Mouse (Mus musculus) ovary, postnatal 14 days (tissue): ENCODE data around the gene Mitf.

Experiments
- DNase-seq: peaks from one replicate; pipeline ENCODE4 v3.0.0; 2022; ENCODE audit warnings: low spot score

The Mitf gene

GRCm38 (mm10) chr6:97826642-97827275 is 19.9 kb downstream of the Mitf start:
- DNase-seq = no peak

DNA sequence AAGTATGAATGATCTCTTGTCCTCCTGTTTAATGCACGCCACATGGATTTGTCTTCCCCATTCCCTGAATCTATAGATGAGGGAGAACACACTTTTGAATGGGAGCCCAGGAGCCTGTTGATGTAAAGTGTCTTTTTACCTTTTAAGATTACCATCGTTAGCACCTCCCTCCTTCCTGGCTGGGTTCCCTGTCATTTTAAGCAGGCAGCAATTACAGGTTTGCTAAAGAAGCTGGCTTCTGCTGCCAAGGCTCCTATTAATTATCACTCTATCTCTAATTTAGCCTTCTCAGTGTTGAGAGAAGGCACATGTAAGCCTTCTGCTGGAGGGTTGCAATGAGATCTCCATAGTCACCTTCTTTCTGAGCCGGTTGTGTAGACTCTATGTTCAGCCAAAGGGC is 21.2 kb downstream of the Mitf start:
- DNase-seq = no peak

DNA sequence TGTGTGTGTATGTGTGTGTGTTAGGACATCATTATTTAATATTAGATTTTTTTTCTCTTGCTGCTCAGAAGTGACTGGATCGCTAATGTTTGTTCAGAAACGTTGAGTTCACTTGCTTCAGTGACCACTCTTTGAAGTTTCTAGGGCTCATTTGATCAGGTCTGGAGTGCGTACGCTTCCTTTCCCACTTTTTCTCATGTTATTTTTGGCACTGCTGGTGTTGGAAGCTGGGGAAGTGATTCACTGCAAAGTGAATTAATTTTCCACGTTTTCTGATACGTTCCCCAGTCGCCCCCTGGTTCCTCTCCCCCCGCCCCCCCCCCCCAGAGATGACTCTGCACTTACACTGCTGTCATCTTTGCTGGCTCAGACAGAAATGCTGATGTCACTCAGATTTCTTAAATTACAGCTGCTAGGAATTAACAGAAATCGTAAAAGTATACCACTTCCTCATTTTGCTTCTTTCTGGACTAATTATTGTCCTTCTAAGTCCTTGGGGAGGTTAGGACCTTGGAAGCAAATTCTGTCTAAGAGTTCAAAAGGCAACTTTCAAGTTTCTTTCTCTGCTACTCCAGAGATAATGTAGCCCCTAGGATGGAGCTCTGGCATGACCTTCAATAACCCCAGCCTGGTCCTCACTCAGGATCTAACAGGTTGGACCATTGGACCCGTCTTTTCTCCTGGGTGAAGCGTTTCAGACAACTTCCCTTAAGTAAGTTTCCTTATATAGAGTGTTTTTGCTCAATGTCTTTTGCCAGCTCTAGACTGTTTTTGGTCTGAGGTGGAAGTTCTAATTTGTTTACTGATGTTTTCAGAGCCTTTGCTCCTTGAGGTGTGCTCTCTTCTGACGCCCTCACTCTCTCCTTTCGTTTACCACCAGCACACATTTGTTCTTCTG is 22.2 kb downstream of the Mitf start:
- no peak for DNase-seq

DNA sequence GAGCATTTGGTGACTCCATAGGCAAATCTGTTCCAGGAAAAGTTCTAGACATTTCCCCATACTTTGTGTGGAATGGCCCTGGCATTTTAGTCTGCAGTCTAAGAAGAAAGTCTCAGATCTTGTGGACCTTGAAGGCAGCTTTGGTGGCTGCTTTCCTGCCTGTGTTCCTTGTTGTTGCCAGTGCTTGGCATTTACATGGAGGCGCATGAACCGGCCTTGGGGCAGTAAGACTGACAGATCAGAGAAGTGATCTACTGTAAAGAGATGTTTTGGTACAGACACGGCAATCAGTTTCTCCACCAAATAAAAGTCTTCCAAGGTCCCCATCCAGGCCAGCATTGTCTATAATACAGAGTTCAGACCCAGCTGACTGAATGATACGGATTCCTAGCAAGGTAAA is 25.6 kb downstream of the Mitf start:
- no peak for DNase-seq

GRCm38 (mm10) chr6:97836176-97836575 is 29.3 kb downstream of the Mitf start:
- no peak for DNase-seq

- no peak for DNase-seq
Measured at GRCm38 (mm10) chr6:97837711-97838110, 30.9 kb downstream of the Mitf start.

DNA sequence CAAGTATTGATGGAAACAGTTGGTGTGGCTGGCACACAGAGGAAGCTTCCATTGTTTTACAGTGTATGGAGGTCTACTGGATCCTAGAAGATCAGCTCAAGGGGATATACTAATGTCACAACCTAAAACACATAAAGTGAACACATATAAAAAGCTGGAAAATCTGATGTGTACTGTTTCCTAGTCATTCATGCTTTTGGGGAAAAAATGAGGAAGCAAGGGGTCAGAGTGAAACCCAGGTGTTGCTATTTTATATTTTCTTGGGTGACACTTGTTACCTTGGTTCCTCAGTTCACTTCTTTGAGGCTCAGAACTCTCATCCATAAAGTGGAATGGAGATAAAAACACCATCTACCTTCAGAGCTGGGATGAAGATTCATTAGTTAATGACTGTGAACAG is 32.7 kb downstream of the Mitf start:
- no peak for DNase-seq

DNA sequence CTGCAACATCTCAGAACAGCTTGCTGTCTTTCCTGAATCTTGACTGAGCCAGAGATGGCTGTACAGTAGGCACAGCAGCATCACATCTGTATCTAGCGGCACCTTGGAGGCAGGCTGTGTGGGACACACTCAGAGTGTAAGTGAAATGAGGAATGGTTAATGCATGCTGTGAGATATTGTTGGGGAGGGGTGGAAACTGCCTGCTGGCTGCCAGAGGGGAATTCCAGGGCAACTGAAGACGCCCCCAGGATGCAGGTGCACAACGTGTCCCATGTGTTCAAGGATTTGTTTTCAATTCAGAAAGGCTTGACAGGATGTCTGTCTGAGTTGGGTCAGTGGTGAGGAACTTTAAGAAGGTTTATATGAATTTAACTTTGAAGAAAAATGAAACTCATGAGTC is 37.3 kb downstream of the Mitf start:
- no peak for DNase-seq

GRCm38 (mm10) chr6:97848191-97848857 is 41.5 kb downstream of the Mitf start:
- DNase-seq = no peak

GRCm38 (mm10) chr6:97854236-97854635 is 47.4 kb downstream of the Mitf start:
- DNase-seq = no peak

- DNase-seq = no peak
Measured at GRCm38 (mm10) chr6:97855420-97856170, 48.7 kb downstream of the Mitf start.

- no peak for DNase-seq
Measured at GRCm38 (mm10) chr6:97856502-97856901, 49.6 kb downstream of the Mitf start.

DNA sequence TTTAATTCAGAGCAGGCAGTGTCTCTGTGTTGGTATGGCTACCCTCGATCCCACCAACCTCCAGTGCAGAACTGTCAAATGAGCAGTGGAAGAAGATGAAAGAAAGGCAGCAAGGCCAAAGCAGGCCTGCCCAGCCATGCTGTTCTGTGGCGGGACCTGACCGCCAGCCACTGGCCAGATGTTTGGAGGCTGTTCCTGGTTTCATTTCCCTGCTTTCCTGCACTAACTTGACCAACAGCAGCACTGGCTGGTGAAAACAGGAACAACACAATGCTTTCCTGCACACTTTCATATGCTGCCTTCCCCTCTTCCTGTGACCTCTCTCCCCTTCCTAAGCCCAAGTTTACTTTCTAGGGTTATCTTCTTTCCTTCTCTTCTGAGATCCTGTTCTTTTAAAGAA is 50.8 kb downstream of the Mitf start:
- DNase-seq = peak; percentile 21

DNA sequence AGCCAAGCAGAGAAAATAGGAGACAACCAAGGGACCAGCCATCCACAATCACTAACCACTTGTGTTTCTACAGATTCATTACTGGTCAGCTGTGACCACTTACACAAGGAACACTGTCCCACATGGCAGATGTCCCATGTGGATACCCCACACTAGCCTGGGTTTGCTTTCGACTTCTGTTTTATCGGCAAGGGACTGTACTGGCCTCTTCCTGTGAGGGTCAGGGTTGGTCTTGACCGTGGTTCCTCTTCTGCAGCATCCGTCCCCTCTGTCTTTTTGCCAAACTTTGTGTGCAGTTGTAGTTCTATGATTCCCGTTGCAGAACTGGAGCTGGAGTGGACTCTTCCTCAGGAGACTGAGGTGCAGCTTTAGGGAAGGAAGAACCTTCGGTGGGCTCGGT is 59.7 kb downstream of the Mitf start:
- no peak for DNase-seq

- DNase-seq = no peak
Measured at GRCm38 (mm10) chr6:97868005-97868404, 61.2 kb downstream of the Mitf start.

DNA sequence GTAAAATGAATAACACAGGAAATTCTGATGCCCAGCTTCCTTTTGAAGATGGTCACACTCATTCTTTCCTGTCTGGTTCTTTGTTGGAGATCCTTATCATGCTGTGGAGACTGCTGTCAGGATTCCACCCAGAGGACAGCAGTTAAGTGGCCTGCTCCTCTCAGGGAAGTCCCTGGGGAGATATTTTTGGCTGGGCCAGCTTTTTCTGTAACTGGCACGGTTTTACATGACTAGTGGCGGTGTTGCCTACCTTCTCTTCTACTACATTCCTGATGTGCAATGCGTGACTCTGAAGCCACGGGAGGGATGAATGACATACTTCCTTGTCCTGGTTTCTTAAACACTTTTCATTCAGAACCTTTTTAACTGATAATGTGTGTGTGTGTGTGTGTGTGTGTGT is 63.1 kb downstream of the Mitf start:
- DNase-seq = no peak

- DNase-seq = no peak
Measured at GRCm38 (mm10) chr6:97871296-97872030, 64.6 kb downstream of the Mitf start.

DNA sequence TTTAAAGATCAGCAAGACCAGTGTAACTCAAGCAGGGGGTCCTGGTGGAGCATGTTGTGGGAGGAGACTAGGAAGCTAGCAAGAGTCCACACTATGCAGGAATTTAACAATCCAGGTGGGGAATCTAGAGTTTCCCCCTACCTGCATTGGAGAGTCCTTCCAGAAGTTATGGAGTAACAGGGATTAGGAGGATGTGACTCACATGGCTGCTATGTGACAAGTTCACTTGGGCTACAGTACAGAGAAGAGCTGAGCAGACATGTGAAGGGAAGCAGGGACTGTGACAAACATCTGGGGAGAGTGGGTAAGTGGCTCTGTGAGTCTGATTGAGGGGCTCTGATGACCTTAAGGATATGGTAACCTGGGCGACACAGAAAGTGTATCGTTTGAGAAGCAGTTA is 66.2 kb downstream of the Mitf start:
- no peak for DNase-seq

GRCm38 (mm10) chr6:97876990-97877389 is 70.1 kb downstream of the Mitf start:
- DNase-seq = no peak

DNA sequence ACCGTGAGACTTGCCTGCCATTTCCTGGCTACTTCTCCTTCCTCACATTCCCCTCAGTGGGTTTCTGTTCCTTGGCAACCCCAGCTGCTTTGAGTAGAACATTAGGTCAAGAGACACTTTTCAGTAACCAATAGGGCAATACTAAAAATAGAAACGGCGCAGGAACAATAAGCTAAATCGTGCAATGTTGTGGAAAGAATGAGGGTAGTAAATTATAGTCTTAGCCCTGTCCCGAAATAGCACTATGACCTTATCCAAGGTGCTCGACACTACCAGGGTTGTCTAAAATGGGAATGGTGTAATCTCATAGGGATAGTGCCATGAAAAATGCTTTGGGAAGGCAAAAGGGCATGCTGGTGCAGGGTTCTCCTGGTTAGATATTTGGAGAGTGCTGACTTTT is 70.6 kb downstream of the Mitf start:
- DNase-seq = no peak

GRCm38 (mm10) chr6:97880363-97880762 is 73.5 kb downstream of the Mitf start:
- DNase-seq = no peak

DNA sequence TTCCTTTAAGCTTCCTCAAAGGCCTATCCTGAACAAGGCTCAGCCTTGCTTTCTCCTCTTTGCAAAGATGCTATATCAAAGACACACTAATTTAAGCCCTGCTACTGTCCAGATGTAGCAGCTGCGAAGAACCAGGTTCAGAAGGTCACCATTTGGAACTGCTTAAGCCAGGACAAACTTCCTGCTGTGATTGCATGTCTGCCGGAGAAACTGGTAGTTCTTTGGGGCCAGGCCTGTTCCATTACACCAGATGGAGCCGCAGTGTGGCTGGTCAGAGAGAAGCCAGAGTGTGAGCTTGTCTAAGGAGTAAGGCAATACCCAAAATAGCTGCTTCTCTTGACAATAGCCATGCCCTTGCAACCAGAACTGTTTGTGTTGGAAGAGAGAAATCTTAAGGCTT is 75.1 kb downstream of the Mitf start:
- DNase-seq = no peak
